In the genomic region with DNA sequence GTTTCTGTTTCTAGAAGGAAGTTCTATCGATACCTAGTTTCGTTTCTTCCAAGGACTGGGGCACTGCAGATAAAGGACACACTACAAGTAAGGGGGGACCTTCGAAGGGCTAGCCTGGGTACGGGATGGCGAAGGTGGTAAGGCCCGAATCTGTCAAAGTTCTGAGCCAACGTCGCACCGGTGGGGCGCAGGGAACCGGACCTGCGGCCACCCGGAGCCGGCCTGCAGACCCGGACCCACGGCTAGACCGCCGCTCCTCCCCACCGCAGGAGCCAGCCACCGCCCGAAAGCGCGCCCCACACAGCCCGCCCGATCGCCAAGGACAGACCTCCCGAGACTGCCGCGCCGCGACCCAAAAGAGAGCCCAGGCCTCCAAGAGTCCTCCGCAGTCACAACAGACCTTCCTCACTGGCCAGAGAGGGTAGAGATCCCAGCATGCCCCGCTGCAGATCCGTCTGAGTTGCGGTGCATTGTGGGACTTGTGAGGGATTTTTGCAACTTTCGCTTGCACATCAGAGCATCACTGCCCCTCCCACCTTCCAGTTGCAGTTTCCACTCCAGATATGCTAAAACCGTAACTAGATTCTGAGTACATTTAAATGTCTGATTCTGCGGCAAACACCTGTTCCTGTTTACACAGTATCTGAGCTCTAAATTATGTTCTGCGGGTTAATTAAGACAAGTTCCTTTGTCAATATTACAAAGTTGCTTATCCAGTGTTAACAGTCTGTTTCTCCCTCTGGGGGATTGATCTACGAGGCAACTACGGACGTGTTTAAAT, we compare ENCODE assay signal across 8 mouse cellular contexts. TPM values are rescaled to one million over a fixed set of nuclear protein-coding genes. Genes with fewer than 3 reads are reported as not detected.
DNase-seq lines count a peak whose midpoint lies in the region; ATAC-seq and TF ChIP-seq lines count a peak whose summit lies in the region.

A gene (minus strand): TSS at position 467 of the 781 bp plus-strand sequence.

- H3K9me3 ChIP-seq in embryonic facial prominence, embryonic 15.5 days (replicated peaks) = no peaks in the 10 kb centered on the region
- H3K9me3 ChIP-seq in limb, embryonic 14.5 days (ENCODE audit: control insufficient read depth, low read length) = no peaks in the 10 kb centered on the region
- no peaks in the 10 kb centered on the region for H3K9me3 ChIP-seq in midbrain, postnatal 0 days (ENCODE audit: low read length)

- no peaks in the 10 kb centered on the region for H3K27me3 ChIP-seq in embryonic facial prominence, embryonic 15.5 days
- no peaks in the 10 kb centered on the region for H3K27me3 ChIP-seq in limb, embryonic 14.5 days (ENCODE audit: control insufficient read depth, insufficient read depth, low read length)
- H3K27me3 ChIP-seq in midbrain, postnatal 0 days (ENCODE audit: insufficient read depth, low read length) = no peaks in the 10 kb centered on the region

- TF ChIP-seq POLR2A in bone marrow, adult 2 months (IDR thresholded peaks at IDR 0.05; ENCODE audit: borderline replicate concordance, control insufficient read depth, low read depth, low read length) = peak; percentile 64
- peak; percentile 80; the same call in 1 of the 2 replicates for TF ChIP-seq POLR2A in limb, embryonic 14.5 days (IDR thresholded peaks at IDR 0.05; ENCODE audit: borderline replicate concordance, extremely low read depth, insufficient read depth, insufficient read length)

- peak within 1 kb of the TSS; percentile 61 for H3K4me2 ChIP-seq in embryonic facial prominence, embryonic 15.5 days (replicated peaks)
- peak within 1 kb of the TSS; percentile 71 for H3K4me2 ChIP-seq in limb, embryonic 14.5 days (replicated peaks; ENCODE audit: low read depth, low read length, severe bottlenecking)
- H3K4me2 ChIP-seq in midbrain, postnatal 0 days (ENCODE audit: low read depth, low read length, poor library complexity, severe bottlenecking) = peak within 1 kb of the TSS; percentile 75

- no peaks in the 10 kb centered on the region for H3K4me1 ChIP-seq in bone marrow, adult 2 months (ENCODE audit: control insufficient read depth, insufficient read depth, low read length)
- H3K4me1 ChIP-seq in embryonic facial prominence, embryonic 15.5 days = peaks cover 4% of the 10 kb centered on the region; the same call in 1 of the 2 replicates
- peaks cover 5% of the 10 kb centered on the region; the same call in 1 of the 2 replicates for H3K4me1 ChIP-seq in limb, embryonic 14.5 days (ENCODE audit: control insufficient read depth, insufficient read depth, low read length)
- H3K4me1 ChIP-seq in midbrain, postnatal 0 days (ENCODE audit: insufficient read depth, low read length) = peaks cover 9% of the 10 kb centered on the region; the same call in 1 of the 2 replicates

- H3K4me3 ChIP-seq in bone marrow, adult 2 months (replicated peaks; ENCODE audit: control insufficient read depth, low read depth, low read length) = peak within 1 kb of the TSS; percentile 98
- H3K4me3 ChIP-seq in embryonic facial prominence, embryonic 15.5 days (replicated peaks) = peak within 1 kb of the TSS; percentile 86
- H3K4me3 ChIP-seq in limb, embryonic 14.5 days (replicated peaks; ENCODE audit: low read length) = peak within 1 kb of the TSS; percentile 71
- peak within 1 kb of the TSS; percentile 84 for H3K4me3 ChIP-seq in midbrain, postnatal 0 days (ENCODE audit: low read depth, low read length)

- no peak for TF ChIP-seq CTCF in bone marrow, adult 2 months (IDR thresholded peaks at IDR 0.05; ENCODE audit: control insufficient read depth, insufficient read depth, low read length)
- no peak for TF ChIP-seq CTCF in midbrain, postnatal 0 days (IDR thresholded peaks at IDR 0.05)

- peak; percentile 92 for ATAC-seq in embryonic facial prominence, embryonic 15.5 days (ENCODE audit: insufficient number of reproducible peaks, low FRiP score, low TSS enrichment, low read depth)
- ATAC-seq in limb, embryonic 14.5 days (ENCODE audit: low FRiP score, low read depth) = peak; percentile 95
- peak; percentile 96 for ATAC-seq in midbrain, postnatal 0 days (ENCODE audit: low FRiP score)

- under 1% methylated on average over 42 of the region's 42 CpGs for WGBS in bone marrow, adult 2 months
- WGBS in embryonic facial prominence, embryonic 15.5 days = 2% methylated on average over 42 of the region's 42 CpGs
- 2% methylated on average over 41 of the region's 42 CpGs for WGBS in limb, embryonic 14.5 days
- 3% methylated on average over 42 of the region's 42 CpGs for WGBS in midbrain, postnatal 0 days

- DNase-seq in 416B (ENCODE audit: low read depth) = peak; percentile 92
- DNase-seq in heart, adult 8-10 months (ENCODE audit: low spot score) = peak; percentile 88
- peak; percentile 89 for DNase-seq in kidney, adult 9 months
- DNase-seq in limb, embryonic 14.5 days (ENCODE audit: low spot score) = peak; percentile 88
- peak; percentile 89 for DNase-seq in midbrain, postnatal 0 days (ENCODE audit: low spot score)
- DNase-seq in spleen, postnatal 14 days (ENCODE audit: low spot score in 2 of 2) = peak; percentile 68 to 77

- H3K27ac ChIP-seq in bone marrow, adult 2 months (ENCODE audit: control insufficient read depth, insufficient read depth, low read depth, low read length, poor library complexity) = peak within 1 kb of the TSS; percentile 93
- peak within 1 kb of the TSS; percentile 88 for H3K27ac ChIP-seq in embryonic facial prominence, embryonic 15.5 days (replicated peaks)
- H3K27ac ChIP-seq in limb, embryonic 14.5 days (replicated peaks; ENCODE audit: low read depth, low read length) = peak within 1 kb of the TSS; percentile 80
- H3K27ac ChIP-seq in midbrain, postnatal 0 days (ENCODE audit: low read depth, low read length) = peak within 1 kb of the TSS; percentile 77

- H3K9ac ChIP-seq in embryonic facial prominence, embryonic 15.5 days = peak within 1 kb of the TSS; percentile 81
- H3K9ac ChIP-seq in limb, embryonic 14.5 days (ENCODE audit: low read depth, low read length, severe bottlenecking) = peak within 1 kb of the TSS; percentile 94
- peak within 1 kb of the TSS; percentile 96 for H3K9ac ChIP-seq in midbrain, postnatal 0 days (replicated peaks; ENCODE audit: low read length, poor library complexity, severe bottlenecking)

- 0 out of 2 replicates have a peak, but pooled peaks cover 3% of the 10 kb centered on the region for H3K36me3 ChIP-seq in embryonic facial prominence, embryonic 15.5 days
- H3K36me3 ChIP-seq in limb, embryonic 14.5 days (ENCODE audit: control insufficient read depth, insufficient read depth, low read length) = peaks cover 15% of the 10 kb centered on the region; the same call in 1 of the 2 replicates
- H3K36me3 ChIP-seq in midbrain, postnatal 0 days (ENCODE audit: insufficient read depth, low read length) = peaks cover 3% of the 10 kb centered on the region; the same call in 1 of the 2 replicates

RNA-seq across cellular contexts. Expression of the gene that starts here (rescaled TPM):
- polyA plus RNA-seq in bone marrow, adult 2 months (2011; ENCODE audit: insufficient read depth, insufficient read length, low replicate concordance, missing spikeins) = 14.8 and 15.5 TPM in 2 replicates
- 20.9 and 22.9 TPM in 2 replicates for polyA plus RNA-seq in embryonic facial prominence, embryonic 15.5 days (2015; fragmentation: Nextera tagmentation; extraction: Ambion mirVana)
- total RNA-seq in heart, adult 8-10 months (2022) = 1 to 10 TPM; 5.1 to 7.4 (median 6.4) TPM
- 12.5 and 16.4 TPM in 2 replicates for polyA plus RNA-seq in limb, embryonic 14.5 days (2012; rRNA removed)
- 20.1 and 20.9 TPM in 2 replicates for polyA plus RNA-seq in limb, embryonic 14.5 days (2014; fragmentation: Nextera tagmentation; extraction: Ambion mirVana)
- total RNA-seq in midbrain, postnatal 0 days (2014; rRNA removed) = 14.1 and 14.6 TPM in 2 replicates
- polyA plus RNA-seq in midbrain, postnatal 0 days (2015; fragmentation: Nextera tagmentation; extraction: Ambion mirVana) = 11.7 and 12.8 TPM in 2 replicates

Comparison
In these comparisons a context has a peak if more than half of its experiments do, and no peak if none do; other contexts are left out.
1. Peak in every context shown above with its lines: DNase-seq, ATAC-seq, H3K4me3 ChIP-seq and H3K27ac ChIP-seq.